Mouse (Mus musculus): ENCODE measurements around the gene Madd. TPM values are rescaled to one million over a fixed set of nuclear protein-coding genes. Genes with fewer than 3 reads are reported as not detected.
A peak's percentile ranks its signal among the peaks of the same experiment; 100 is the strongest.
"Not testable (repeated sequence)": the region's sequence is repeated elsewhere in the genome, so short reads cannot be mapped to it uniquely, and the experiment has no call there.

The Madd gene
- polyA plus RNA-seq, 1 experiment from 2014 or later, result 14.8 TPM

DNA sequence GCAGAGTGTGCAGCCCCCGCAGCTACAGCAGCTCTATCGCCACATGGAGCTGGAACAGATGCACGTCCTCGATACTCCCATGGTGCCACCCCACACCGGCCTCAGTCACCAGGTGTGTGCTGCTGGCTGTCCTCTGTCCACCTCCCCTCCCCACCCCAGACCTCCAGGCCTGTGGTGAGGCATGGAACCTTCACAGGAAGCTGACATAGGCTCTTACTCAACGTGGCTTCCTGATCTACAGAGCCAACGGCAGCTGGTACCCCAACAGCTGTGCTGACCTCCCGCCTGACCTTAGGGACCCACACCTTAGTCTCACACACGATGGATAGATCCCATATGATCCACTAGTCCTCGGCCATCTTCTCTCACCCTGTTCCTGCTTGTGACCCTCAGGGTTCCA is 70.3 kb downstream of the Madd start:
- H3K4me3 ChIP-seq (replicated peaks), result no peak overlapping the region
- H3K9ac ChIP-seq, result no peak overlapping the region
- ATAC-seq (ENCODE audit: insufficient number of reproducible peaks, low FRiP score, low TSS enrichment, low read depth), result no peak
- H3K4me1 ChIP-seq, result peaks cover 15% of the 10 kb centered on the region
- no peak overlapping the region for H3K4me2 ChIP-seq (replicated peaks)
- H3K27me3 ChIP-seq, result no peaks in the 10 kb centered on the region
- no peak overlapping the region for H3K27ac ChIP-seq (replicated peaks)
- no peaks in the 10 kb centered on the region for H3K9me3 ChIP-seq (replicated peaks)
- WGBS, result 69% methylated on average over 10 of the region's 10 CpGs
- no peaks in the 10 kb centered on the region for H3K36me3 ChIP-seq

DNA sequence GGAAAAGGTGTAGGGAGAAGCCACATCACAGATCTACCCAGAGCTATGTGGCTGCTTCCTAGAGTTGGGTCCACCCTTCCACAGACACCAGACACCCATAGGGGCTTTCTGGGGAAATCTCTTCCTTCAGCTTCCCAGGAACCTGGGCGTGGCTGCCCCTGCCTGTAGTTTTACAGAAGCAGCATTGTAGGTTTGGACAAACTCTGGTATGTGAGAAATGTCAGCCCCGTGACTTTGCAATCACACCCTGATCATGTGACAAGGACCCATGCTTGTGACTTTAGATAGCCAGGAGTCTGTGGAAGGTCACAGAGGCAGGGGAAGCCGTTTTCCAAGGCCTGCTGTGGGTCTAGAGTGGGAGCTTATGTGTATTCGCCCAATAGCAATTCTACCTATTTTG is 71.1 kb downstream of the Madd start:
- H3K27me3 ChIP-seq, result no peaks in the 10 kb centered on the region
- peaks cover 15% of the 10 kb centered on the region for H3K4me1 ChIP-seq
- H3K9ac ChIP-seq, result no peak overlapping the region
- ATAC-seq (ENCODE audit: insufficient number of reproducible peaks, low FRiP score, low TSS enrichment, low read depth), result no peak
- WGBS, result 39% methylated on average over 4 of the region's 4 CpGs
- no peak overlapping the region for H3K27ac ChIP-seq (replicated peaks)
- H3K4me3 ChIP-seq (replicated peaks), result no peak overlapping the region
- no peaks in the 10 kb centered on the region for H3K9me3 ChIP-seq (replicated peaks)
- H3K36me3 ChIP-seq, result no peaks in the 10 kb centered on the region
- H3K4me2 ChIP-seq (replicated peaks), result no peak overlapping the region

DNA sequence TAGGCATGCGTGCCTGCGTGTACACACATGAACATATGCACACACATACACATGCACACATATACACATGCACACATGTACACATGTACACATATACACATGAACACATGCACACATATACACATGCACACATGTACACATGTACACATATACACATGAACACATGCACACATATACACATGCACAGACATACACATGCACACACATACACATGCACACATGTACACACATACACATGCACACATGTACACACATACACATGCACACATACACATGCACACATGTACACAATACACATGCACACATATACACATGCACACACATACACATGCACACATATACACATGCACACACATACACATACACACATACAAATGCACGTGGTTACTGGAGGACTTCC is 71.8 kb downstream of the Madd start:
- not testable (repeated sequence) for H3K4me2 ChIP-seq (replicated peaks)
- peaks cover 15% of the 10 kb centered on the region for H3K4me1 ChIP-seq
- 74% methylated on average over 3 of the region's 3 CpGs for WGBS

DNA sequence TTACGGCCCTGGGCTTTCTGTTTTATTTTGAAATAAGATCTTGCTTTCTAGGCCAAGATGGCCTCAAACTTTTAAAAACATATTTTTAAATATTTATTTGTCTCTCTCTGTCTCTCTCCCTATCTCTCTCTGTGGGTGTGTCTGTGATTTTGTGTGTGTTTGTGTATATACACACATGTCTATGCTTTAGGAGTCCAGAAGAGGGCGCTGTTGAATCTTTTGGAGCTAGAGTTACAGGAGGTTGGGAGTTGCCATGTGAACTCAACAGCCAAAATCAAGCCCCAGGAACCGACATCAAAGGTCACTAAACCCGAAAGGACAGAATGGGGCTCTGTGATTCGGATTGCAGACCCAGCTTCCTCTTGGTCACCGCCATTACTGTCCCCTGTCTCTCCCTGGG is 73.2 kb downstream of the Madd start:
- no peak overlapping the region for H3K4me3 ChIP-seq (replicated peaks)
- H3K9ac ChIP-seq, result no peak overlapping the region
- WGBS, result 73% methylated on average over 6 of the region's 6 CpGs
- peaks cover 9% of the 10 kb centered on the region for H3K4me1 ChIP-seq
- no peak overlapping the region for H3K27ac ChIP-seq (replicated peaks)
- no peaks in the 10 kb centered on the region for H3K9me3 ChIP-seq (replicated peaks)
- no peaks in the 10 kb centered on the region for H3K36me3 ChIP-seq
- H3K27me3 ChIP-seq, result no peaks in the 10 kb centered on the region
- ATAC-seq (ENCODE audit: insufficient number of reproducible peaks, low FRiP score, low TSS enrichment, low read depth), result no peak
- H3K4me2 ChIP-seq (replicated peaks), result no peak overlapping the region

More for the DNA sequence above, 71.8 kb downstream of the Madd start:
- H3K9me3 ChIP-seq (replicated peaks); H3K27ac ChIP-seq (replicated peaks); H3K27me3 ChIP-seq; H3K9ac ChIP-seq; H3K4me3 ChIP-seq (replicated peaks); H3K36me3 ChIP-seq; ATAC-seq (ENCODE audit: insufficient number of reproducible peaks, low FRiP score, low TSS enrichment, low read depth): not testable (repeated sequence)

DNA sequence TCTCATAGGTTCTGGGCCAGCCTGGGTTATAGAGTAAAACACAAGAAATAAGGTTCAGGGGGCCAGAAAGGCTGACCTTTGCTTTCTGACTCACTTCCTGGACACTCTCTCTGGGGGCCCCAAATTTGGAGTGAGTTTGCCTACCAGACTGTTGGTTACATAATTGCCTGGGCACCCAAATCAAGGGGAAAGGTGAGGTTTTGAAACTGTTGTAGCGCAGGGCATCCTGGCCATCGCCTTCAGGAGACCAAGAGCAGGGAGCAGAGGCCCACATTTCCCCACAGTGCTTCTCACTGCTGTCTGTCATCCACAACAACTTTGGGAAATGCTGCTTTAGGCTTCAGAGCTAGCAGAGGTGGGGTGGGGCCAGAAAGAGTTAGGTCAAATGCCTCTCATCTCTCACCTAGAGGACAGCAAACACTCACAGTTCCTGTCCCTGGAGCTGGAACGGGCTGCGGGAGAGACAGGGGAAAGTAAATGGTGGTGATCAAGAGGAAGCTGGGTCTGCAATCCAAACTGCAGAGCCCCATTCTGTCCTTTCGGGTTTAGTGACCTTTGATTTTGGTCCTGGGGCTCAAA is 73.7 kb downstream of the Madd start:
- no peaks in the 10 kb centered on the region for H3K27me3 ChIP-seq
- peaks cover 4% of the 10 kb centered on the region; the same call in 1 of the 2 replicates for H3K4me1 ChIP-seq
- H3K4me2 ChIP-seq (replicated peaks), result no peak overlapping the region
- no peak for ATAC-seq (ENCODE audit: insufficient number of reproducible peaks, low FRiP score, low TSS enrichment, low read depth)
- no peak overlapping the region for H3K4me3 ChIP-seq (replicated peaks)
- no peak overlapping the region for H3K27ac ChIP-seq (replicated peaks)
- H3K36me3 ChIP-seq, result no peaks in the 10 kb centered on the region
- H3K9ac ChIP-seq, result no peak overlapping the region
- WGBS, result 84% methylated on average over 5 of the region's 5 CpGs
- H3K9me3 ChIP-seq (replicated peaks), result no peaks in the 10 kb centered on the region

DNA sequence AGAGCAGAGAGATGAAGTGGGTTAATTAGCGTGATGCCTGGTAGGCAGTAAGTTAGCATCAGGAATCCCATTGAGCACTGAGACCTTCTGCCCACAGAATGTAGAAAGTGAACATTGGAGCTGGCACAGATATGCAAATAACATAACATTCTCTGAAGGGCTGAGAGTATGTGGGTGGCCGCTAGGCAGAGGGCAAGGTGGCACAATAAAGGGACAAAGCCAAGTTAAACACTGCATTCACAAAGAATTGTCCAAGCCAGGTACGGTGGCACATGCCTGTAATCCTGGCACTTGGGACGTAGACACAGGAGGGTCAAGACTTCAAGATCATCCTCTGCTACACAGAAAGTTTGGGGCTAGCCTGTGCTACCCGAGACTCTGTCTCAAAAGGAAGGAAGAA is 74.4 kb downstream of the Madd start:
- H3K9me3 ChIP-seq (replicated peaks), result no peaks in the 10 kb centered on the region
- H3K4me3 ChIP-seq (replicated peaks), result no peak overlapping the region
- no peak overlapping the region for H3K27ac ChIP-seq (replicated peaks)
- no peak for ATAC-seq (ENCODE audit: insufficient number of reproducible peaks, low FRiP score, low TSS enrichment, low read depth)
- no peaks in the 10 kb centered on the region for H3K36me3 ChIP-seq
- H3K9ac ChIP-seq, result no peak overlapping the region
- WGBS, result 79% methylated on average over 5 of the region's 5 CpGs
- no peaks in the 10 kb centered on the region for H3K27me3 ChIP-seq
- H3K4me2 ChIP-seq (replicated peaks), result no peak overlapping the region
- 0 out of 2 replicates have a peak, but pooled peaks cover 3% of the 10 kb centered on the region for H3K4me1 ChIP-seq

DNA sequence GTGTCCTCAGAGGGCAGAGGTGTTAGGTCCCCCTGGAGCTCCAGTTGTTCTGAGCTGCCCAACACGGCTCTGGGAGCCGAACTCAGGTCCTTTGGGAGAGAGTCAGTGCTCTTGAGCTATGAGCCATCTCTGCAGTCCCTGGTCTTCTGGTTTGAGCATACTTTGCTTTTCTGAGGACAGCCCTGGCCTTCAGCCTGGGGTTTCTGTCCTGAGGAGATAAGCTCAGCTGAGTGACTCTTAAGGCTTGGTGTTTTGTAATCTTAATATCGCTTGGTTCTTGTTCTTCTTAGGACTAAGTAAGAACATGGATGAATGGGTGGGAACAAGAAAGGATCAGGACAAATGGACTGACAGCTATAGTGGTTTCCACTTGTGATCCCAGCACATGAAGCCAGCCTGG is 75.5 kb downstream of the Madd start:
- Histone ChIP-seq H3K4me3 (replicated peaks) (no peak overlapping the region), H3K27ac (replicated peaks) (no peak overlapping the region), H3K4me1 (0 out of 2 replicates have a peak, but pooled peaks cover 3% of the 10 kb centered on the region), H3K9ac (no peak overlapping the region), H3K9me3 (replicated peaks) (no peaks in the 10 kb centered on the region), H3K36me3 (no peaks in the 10 kb centered on the region), H3K4me2 (replicated peaks) (no peak overlapping the region), H3K27me3 (no peaks in the 10 kb centered on the region)
- 84% methylated on average over 3 of the region's 3 CpGs for WGBS
- no peak for ATAC-seq (ENCODE audit: insufficient number of reproducible peaks, low FRiP score, low TSS enrichment, low read depth)

DNA sequence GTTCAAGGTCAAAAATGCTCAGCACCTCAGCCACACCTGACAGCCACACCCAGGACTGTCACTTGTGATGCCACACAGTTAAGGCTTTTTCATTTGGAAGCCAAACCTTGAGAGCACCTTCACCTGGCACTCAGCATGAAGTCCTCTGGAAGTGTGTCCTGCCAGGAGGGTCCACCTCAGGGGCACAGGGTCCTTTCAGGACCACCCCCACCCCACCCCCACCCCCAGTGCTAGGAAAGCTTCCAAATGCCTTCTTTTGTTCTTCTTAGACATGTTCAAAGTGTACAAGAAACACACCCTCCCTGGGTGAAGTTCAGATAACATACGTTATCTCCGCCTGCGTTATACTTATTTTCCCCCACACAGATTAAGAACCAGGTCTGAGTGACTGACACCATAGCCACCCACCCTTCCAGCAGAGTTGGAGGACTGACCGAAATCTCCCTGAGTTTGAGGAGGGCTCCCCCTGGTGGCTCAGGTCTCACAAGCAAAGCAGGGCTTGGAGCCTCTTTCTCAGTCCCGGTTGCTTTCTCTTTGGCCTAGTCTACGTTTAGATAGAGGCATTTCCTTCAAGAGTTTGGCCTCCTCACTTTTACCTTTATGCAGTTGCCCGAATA is 82.4 kb downstream of the Madd start:
- 10% methylated on average over 7 of the region's 7 CpGs for WGBS
- Histone ChIP-seq H3K9ac (no peak overlapping the region), H3K4me1 (no peaks in the 10 kb centered on the region)

DNA sequence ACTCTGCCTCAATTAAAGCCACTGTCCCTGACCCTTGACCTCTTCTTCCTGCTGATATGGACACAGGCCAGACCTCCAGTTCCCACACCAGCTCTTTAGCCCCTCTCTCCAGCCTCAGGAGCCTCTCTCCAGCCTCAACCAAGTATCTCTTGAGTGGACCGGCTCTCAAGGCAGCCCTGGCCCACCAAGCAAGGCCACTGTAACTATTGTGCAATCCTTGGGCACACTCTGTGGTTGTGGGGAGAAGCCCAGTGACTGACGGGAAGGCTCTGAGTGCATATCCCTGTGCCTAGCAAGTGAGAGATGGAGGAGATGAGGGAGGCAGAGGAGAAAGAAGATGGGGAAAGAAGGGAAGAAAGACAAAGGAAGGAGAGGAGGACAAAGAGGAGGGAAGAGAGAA is 85.5 kb downstream of the Madd start:
- no peak overlapping the region for H3K4me2 ChIP-seq (replicated peaks)
- H3K9ac ChIP-seq, result no peak overlapping the region
- WGBS, result 83% methylated on average over 2 of the region's 2 CpGs

More for the DNA sequence above, 82.4 kb downstream of the Madd start:
- Histone ChIP-seq H3K36me3 (no peaks in the 10 kb centered on the region), H3K4me3 (replicated peaks) (no peak overlapping the region), H3K9me3 (replicated peaks) (no peaks in the 10 kb centered on the region), H3K27ac (replicated peaks) (no peak overlapping the region), H3K4me2 (replicated peaks) (no peak overlapping the region), H3K27me3 (no peaks in the 10 kb centered on the region)
- ATAC-seq (ENCODE audit: insufficient number of reproducible peaks, low FRiP score, low TSS enrichment, low read depth), result peak; percentile 81; the same call in 1 of the 2 replicates

DNA sequence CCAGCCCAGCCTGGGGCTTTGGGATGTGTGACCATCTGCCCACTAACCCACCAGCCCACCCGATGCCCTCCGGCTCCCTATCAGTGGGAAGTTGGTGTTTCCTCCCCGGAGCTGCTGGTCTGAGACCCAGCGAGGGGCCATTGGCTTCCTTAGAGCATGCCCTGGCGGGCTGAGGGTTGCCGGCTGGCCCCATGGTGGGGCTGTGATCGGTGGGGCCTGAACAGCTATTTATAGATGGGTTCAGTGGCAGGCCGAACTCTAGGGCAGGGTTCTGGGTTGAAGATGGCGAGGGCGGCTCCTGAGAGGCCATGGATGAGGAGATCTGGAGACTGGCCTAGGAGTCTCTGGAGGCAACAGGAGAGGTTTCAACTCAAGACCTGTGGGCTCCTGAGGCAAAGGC is 86.6 kb downstream of the Madd start:
- no peak overlapping the region for H3K4me2 ChIP-seq (replicated peaks)
- H3K27ac ChIP-seq (replicated peaks), result no peak overlapping the region
- no peak for ATAC-seq (ENCODE audit: insufficient number of reproducible peaks, low FRiP score, low TSS enrichment, low read depth)
- 86% methylated on average over 10 of the region's 10 CpGs for WGBS
- H3K9me3 ChIP-seq (replicated peaks), result no peaks in the 10 kb centered on the region
- H3K4me1 ChIP-seq, result no peaks in the 10 kb centered on the region
- no peak overlapping the region; the same call in 1 of the 2 replicates for H3K4me3 ChIP-seq (replicated peaks)
- no peaks in the 10 kb centered on the region for H3K27me3 ChIP-seq
- H3K36me3 ChIP-seq, result no peaks in the 10 kb centered on the region
- H3K9ac ChIP-seq, result no peak overlapping the region

More for the DNA sequence above, 85.5 kb downstream of the Madd start:
- ATAC-seq (ENCODE audit: insufficient number of reproducible peaks, low FRiP score, low TSS enrichment, low read depth), result no peak
- no peak overlapping the region for H3K27ac ChIP-seq (replicated peaks)
- no peaks in the 10 kb centered on the region for H3K36me3 ChIP-seq
- no peaks in the 10 kb centered on the region for H3K4me1 ChIP-seq
- H3K27me3 ChIP-seq, result no peaks in the 10 kb centered on the region
- no peaks in the 10 kb centered on the region for H3K9me3 ChIP-seq (replicated peaks)
- H3K4me3 ChIP-seq (replicated peaks), result no peak overlapping the region

DNA sequence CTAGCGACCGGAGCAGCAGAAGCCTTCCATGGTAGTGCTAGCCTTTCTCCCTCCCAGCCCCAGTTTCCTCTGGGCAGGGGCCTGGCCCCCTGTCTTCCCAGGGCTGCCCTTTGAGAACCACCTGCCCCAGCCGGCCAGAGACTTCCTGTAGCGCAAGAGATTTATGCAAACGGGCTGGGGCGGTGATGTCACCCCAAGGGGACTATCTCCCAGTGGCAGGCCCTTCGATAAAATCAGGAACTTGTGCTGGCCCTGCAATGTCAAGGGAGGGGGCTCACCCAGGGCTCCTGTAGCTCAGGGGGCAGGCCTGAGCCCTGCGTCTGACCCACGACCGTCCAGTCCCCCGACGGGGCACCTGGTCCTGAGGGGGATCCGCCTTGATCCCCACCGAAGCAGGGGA is 87.1 kb downstream of the Madd start:
- ATAC-seq (ENCODE audit: insufficient number of reproducible peaks, low FRiP score, low TSS enrichment, low read depth), result no peak
- WGBS, result 64% methylated on average over 14 of the region's 14 CpGs
- H3K9ac ChIP-seq, result no peak overlapping the region

DNA sequence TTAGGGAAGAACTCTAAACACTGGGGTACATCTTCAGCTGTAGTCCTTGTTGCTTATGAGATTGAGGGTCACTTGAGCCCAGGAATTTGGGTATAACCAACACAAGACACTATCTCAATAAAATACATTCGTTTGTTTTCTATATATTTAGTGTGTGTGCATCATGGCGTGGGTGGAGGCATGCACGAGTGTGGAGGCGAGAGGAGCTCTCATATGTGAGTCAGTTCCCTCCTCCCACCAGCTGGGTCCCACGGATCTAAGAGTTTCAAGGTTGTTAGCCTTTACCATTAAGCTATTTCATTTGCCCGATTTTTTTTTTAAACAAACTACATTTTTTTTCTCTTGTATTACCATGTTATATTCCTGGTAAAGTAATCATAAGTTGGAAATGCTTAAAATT is 92.8 kb downstream of the Madd start:
- 74% methylated on average over 6 of the region's 6 CpGs for WGBS
- no peak for ATAC-seq (ENCODE audit: insufficient number of reproducible peaks, low FRiP score, low TSS enrichment, low read depth)
- no peak overlapping the region for H3K4me3 ChIP-seq (replicated peaks)

More for the DNA sequence above, 87.1 kb downstream of the Madd start:
- no peaks in the 10 kb centered on the region for H3K27me3 ChIP-seq
- H3K4me1 ChIP-seq, result no peaks in the 10 kb centered on the region
- H3K27ac ChIP-seq (replicated peaks), result no peak overlapping the region
- H3K4me2 ChIP-seq (replicated peaks), result no peak overlapping the region
- no peaks in the 10 kb centered on the region for H3K9me3 ChIP-seq (replicated peaks)
- no peak overlapping the region; the same call in 1 of the 2 replicates for H3K4me3 ChIP-seq (replicated peaks)
- H3K36me3 ChIP-seq, result no peaks in the 10 kb centered on the region

More for the DNA sequence above, 92.8 kb downstream of the Madd start:
- no peaks in the 10 kb centered on the region for H3K27me3 ChIP-seq
- no peak overlapping the region for H3K9ac ChIP-seq
- H3K4me2 ChIP-seq (replicated peaks), result no peak overlapping the region
- H3K9me3 ChIP-seq (replicated peaks), result no peaks in the 10 kb centered on the region
- no peaks in the 10 kb centered on the region for H3K4me1 ChIP-seq
- H3K27ac ChIP-seq (replicated peaks), result no peak overlapping the region
- no peaks in the 10 kb centered on the region for H3K36me3 ChIP-seq

Measured in embryonic facial prominence, embryonic 15.5 days (tissue).